In genomic region chr3:157946843-157947358, GRCm38 (mm10) we compare ENCODE assay signal across 8 mouse cellular contexts. TPM values are rescaled to one million over a fixed set of nuclear protein-coding genes. Genes with fewer than 3 reads are reported as not detected.
DNase-seq lines count a peak whose midpoint lies in the region; ATAC-seq lines count a peak whose summit lies in the region.

Gene Ankrd13c, plus strand, starts transcription at chr3:157947239.

- peak within 1 kb of the TSS; percentile 85 for H3K4me2 ChIP-seq in lung, embryonic 16.5 days (ENCODE audit: low read depth, low read length)

- H3K4me1 ChIP-seq in lung, embryonic 16.5 days (replicated peaks; ENCODE audit: control insufficient read depth, insufficient read depth, low read length), result peaks cover 7% of the 10 kb centered on the region

- WGBS in lung, embryonic 16.5 days, result under 1% methylated on average over 44 of the region's 45 CpGs

- no peaks in the 10 kb centered on the region for H3K27me3 ChIP-seq in lung, embryonic 16.5 days (ENCODE audit: control insufficient read depth, insufficient read depth, low read depth, low read length)

- no peaks in the 10 kb centered on the region for H3K9me3 ChIP-seq in lung, embryonic 16.5 days (ENCODE audit: control insufficient read depth, low read length)

- peak within 1 kb of the TSS; percentile 97 for H3K4me3 ChIP-seq in lung, embryonic 16.5 days (ENCODE audit: low read length)

- peak within 1 kb of the TSS; percentile 95 for H3K27ac ChIP-seq in lung, embryonic 16.5 days (ENCODE audit: low read length)

- H3K36me3 ChIP-seq in lung, embryonic 16.5 days (ENCODE audit: control insufficient read depth, insufficient read depth, low read length), result no peaks in the 10 kb centered on the region

- ATAC-seq in hematopoietic stem cell, adult 5-6 weeks (replicated peaks in 1 of 2; ENCODE audit: insufficient read depth in 1 of 2, low FRiP score in 2 of 2, low TSS enrichment in 1 of 2, low read depth in 1 of 2, poor library complexity in 2 of 2, severe bottlenecking in 2 of 2), result peak; percentile 91 to 93
- ATAC-seq in lung, embryonic 16.5 days (ENCODE audit: low read depth), result peak; percentile 98

- peak; percentile 97 for DNase-seq in MEL-GATA-1-ER (ENCODE audit: extremely low read depth, low read depth)
- peak; percentile 92 for DNase-seq in cerebellum, adult 8-10 months
- peak; percentile 95 for DNase-seq in forelimb bud, embryonic 11.5 days (ENCODE audit: low read depth, low spot score)
- peak; percentile 91 for DNase-seq in layer of hippocampus, adult 9-10 months (ENCODE audit: low spot score)
- DNase-seq in ovary, postnatal 10 days (ENCODE audit: low spot score), result peak; percentile 80
- peak; percentile 83 to 89 for DNase-seq in thymus, postnatal 10 days (ENCODE audit: low spot score in 2 of 2)

- H3K9ac ChIP-seq in lung, embryonic 16.5 days (ENCODE audit: low read length), result peak within 1 kb of the TSS; percentile 94

RNA-seq across cellular contexts. Expression of gene Ankrd13c, which starts in this region (rescaled TPM):
- 48.2 and 49.6 TPM in 2 replicates for total RNA-seq in hematopoietic stem cell, adult 5-6 weeks (2017)
- 17.6 and 18.4 TPM in 2 replicates for polyA plus RNA-seq in lung, embryonic 16.5 days (2015; fragmentation: Nextera tagmentation; extraction: Ambion mirVana)

Comparison
In these comparisons a context has a peak if more than half of its experiments do, and no peak if none do; other contexts are left out.
1. Peak in every context shown above with its lines: DNase-seq, ATAC-seq, H3K4me3 ChIP-seq and H3K27ac ChIP-seq.